ENCODE assay signal across 27 mouse cellular contexts in genomic region chr2:106911951-106912480, GRCm38 (mm10).
DNase-seq lines count a peak whose midpoint lies in the region; ATAC-seq and TF ChIP-seq lines count a peak whose summit lies in the region.
"Had no signal": no experiment of that assay in that cellular context is flagged by ENCODE, and none has a peak within 500 bp of the region (broad histone marks: within the 10 kb centered on the region; RNA-seq: fewer than 3 reads in every experiment).

No protein-coding gene starts in this region.

- no peak overlapping the region for H3K27ac ChIP-seq in limb, embryonic 11.5 days (replicated peaks; ENCODE audit: low read depth, low read length)
- no peak overlapping the region for H3K27ac ChIP-seq in stomach, postnatal 0 days (replicated peaks)
- no peak overlapping the region for H3K27ac ChIP-seq in left cerebral cortex, adult 2 months
- H3K27ac ChIP-seq: embryonic facial prominence, embryonic 13.5 days; forebrain, embryonic 12.5 days; forebrain, embryonic 15.5 days; heart, adult 2 months; heart, embryonic 10.5 days; heart, embryonic 13.5 days; hindbrain, embryonic 15.5 days; intestine, embryonic 15.5 days had no signal

- H3K9ac ChIP-seq in limb, embryonic 11.5 days (ENCODE audit: low read length) = no peak overlapping the region
- no peak overlapping the region for H3K9ac ChIP-seq in stomach, postnatal 0 days (ENCODE audit: low read length)
- H3K9ac ChIP-seq: embryonic facial prominence, embryonic 13.5 days; forebrain, embryonic 12.5 days; forebrain, embryonic 15.5 days; heart, embryonic 13.5 days; hindbrain, embryonic 15.5 days; intestine, embryonic 15.5 days had no signal

- H3K4me3 ChIP-seq in limb, embryonic 11.5 days (ENCODE audit: low read depth, low read length) = no peak overlapping the region
- no peak overlapping the region for H3K4me3 ChIP-seq in stomach, postnatal 0 days (ENCODE audit: low read depth, low read length)
- H3K4me3 ChIP-seq in left cerebral cortex, adult 2 months = no peak overlapping the region
- H3K4me3 ChIP-seq: embryonic facial prominence, embryonic 13.5 days; erythroblast, embryonic 14.5 days; forebrain, embryonic 12.5 days; forebrain, embryonic 15.5 days; heart, adult 2 months; heart, embryonic 10.5 days; heart, embryonic 13.5 days; hindbrain, embryonic 15.5 days; intestine, embryonic 15.5 days had no signal

- H3K36me3 ChIP-seq in limb, embryonic 11.5 days (ENCODE audit: control insufficient read depth, insufficient read depth, low read length) = no peaks in the 10 kb centered on the region
- H3K36me3 ChIP-seq in stomach, postnatal 0 days (ENCODE audit: control insufficient read depth, insufficient read depth, low read length) = no peaks in the 10 kb centered on the region
- H3K36me3 ChIP-seq: embryonic facial prominence, embryonic 13.5 days; forebrain, embryonic 12.5 days; forebrain, embryonic 15.5 days; heart, embryonic 10.5 days; heart, embryonic 13.5 days; hindbrain, embryonic 15.5 days; intestine, embryonic 15.5 days had no signal

- no peak for ATAC-seq in limb, embryonic 11.5 days (ENCODE audit: insufficient number of reproducible peaks, low FRiP score, low TSS enrichment, low read depth)
- no peak for ATAC-seq in stomach, postnatal 0 days (ENCODE audit: low FRiP score, low TSS enrichment)
- ATAC-seq: CD4-positive, CD25-positive, alpha-beta regulatory T cell, adult 4 months; forebrain, embryonic 15.5 days; intestine, embryonic 15.5 days had no signal

- no peaks in the 10 kb centered on the region for H3K9me3 ChIP-seq in limb, embryonic 11.5 days (ENCODE audit: control insufficient read depth, low read length)
- H3K9me3 ChIP-seq in stomach, postnatal 0 days (ENCODE audit: control insufficient read depth, low read length) = no peaks in the 10 kb centered on the region
- H3K9me3 ChIP-seq: embryonic facial prominence, embryonic 13.5 days; forebrain, embryonic 12.5 days; forebrain, embryonic 15.5 days; heart, embryonic 10.5 days; heart, embryonic 13.5 days; hindbrain, embryonic 15.5 days; intestine, embryonic 15.5 days had no signal

- H3K27me3 ChIP-seq in limb, embryonic 11.5 days (ENCODE audit: control insufficient read depth, insufficient read depth, low read length) = no peaks in the 10 kb centered on the region
- H3K27me3 ChIP-seq in stomach, postnatal 0 days (ENCODE audit: control insufficient read depth, insufficient read depth, low read length) = no peaks in the 10 kb centered on the region
- H3K27me3 ChIP-seq: embryonic facial prominence, embryonic 13.5 days; forebrain, embryonic 12.5 days; forebrain, embryonic 15.5 days; heart, embryonic 13.5 days; hindbrain, embryonic 15.5 days; intestine, embryonic 15.5 days had no signal

- TF ChIP-seq EP300 in stomach, postnatal 0 days (optimal IDR thresholded peaks at IDR 0.05) = no peak

- intact Hi-C loops in left cerebral cortex, adult 2 months (cut with DNase I) = no loop called here

- 25% methylated on average over 6 of the region's 6 CpGs for WGBS in limb, embryonic 11.5 days
- 80% methylated on average over 6 of the region's 6 CpGs for WGBS in stomach, postnatal 0 days

- H3K4me2 ChIP-seq in limb, embryonic 11.5 days (ENCODE audit: low read depth, severe bottlenecking) = no peak overlapping the region; the same call in 1 of the 2 replicates
- H3K4me2 ChIP-seq in stomach, postnatal 0 days (replicated peaks; ENCODE audit: low read depth) = no peak overlapping the region
- H3K4me2 ChIP-seq: embryonic facial prominence, embryonic 13.5 days; forebrain, embryonic 12.5 days; forebrain, embryonic 15.5 days; heart, embryonic 13.5 days; hindbrain, embryonic 15.5 days; intestine, embryonic 15.5 days had no signal

- TF ChIP-seq CTCF in stomach, postnatal 0 days (IDR thresholded peaks at IDR 0.05; ENCODE audit: low read depth) = no peak
- TF ChIP-seq CTCF in left cerebral cortex, adult 2 months (IDR thresholded peaks at IDR 0.05) = no peak

- peaks cover 10% of the 10 kb centered on the region for H3K4me1 ChIP-seq in limb, embryonic 11.5 days (ENCODE audit: control insufficient read depth, insufficient read depth, low read length)
- H3K4me1 ChIP-seq in stomach, postnatal 0 days (replicated peaks; ENCODE audit: control insufficient read depth, insufficient read depth) = no peaks in the 10 kb centered on the region
- H3K4me1 ChIP-seq: forebrain, embryonic 12.5 days; forebrain, embryonic 15.5 days; hindbrain, embryonic 15.5 days; intestine, embryonic 15.5 days had no signal

- peak; percentile 39 for DNase-seq in embryo, embryonic 10.5 days (ENCODE audit: low spot score)
- DNase-seq in embryo, embryonic 11 days = peak; percentile 37
- DNase-seq in forelimb bud, embryonic 11.5 days (ENCODE audit: low read depth, low spot score) = peak; percentile 63
- peak; percentile 52 for DNase-seq in limb, embryonic 11.5 days (ENCODE audit: low spot score)
- no peak for DNase-seq in stomach, postnatal 0 days (ENCODE audit: low spot score)
- no peak for DNase-seq in cerebellum, adult 11 months
- DNase-seq in left cerebral cortex, adult 2 months (ENCODE audit: extremely low spot score in 1 of 2, low spot score in 2 of 2) = no peak
- DNase-seq: adrenal gland, adult 2 months; adrenal gland, postnatal 14 days; cerebellum, adult 11-12 months; cerebellum, adult 8-10 months; cerebellum, postnatal 10 days; cerebellum, postnatal 36 days; gastrocnemius, postnatal 10 days; gastrocnemius, postnatal 36 days; heart, adult 2 months; heart, postnatal 14 days; heart, postnatal 4 days had no signal

Comparison
In these comparisons a context has a peak if more than half of its experiments do, and no peak if none do; other contexts are left out.
1. DNase-seq: peak in embryo, embryonic 10.5 days (single experiment), embryo, embryonic 11 days (single experiment), forelimb bud, embryonic 11.5 days (single experiment) and limb, embryonic 11.5 days (single experiment); none in stomach, postnatal 0 days (single experiment), cerebellum, adult 11 months (single experiment) and left cerebral cortex, adult 2 months (0 of 2).